Mouse (Mus musculus): ENCODE data around the gene Anks3.

GRCm38 (mm10) chr16:4939412-4939811, 24.6 kb downstream of the Anks3 start:
- TF ChIP-seq CTCF (IDR thresholded peaks at IDR 0.05; ENCODE audit: low read depth) (no peak), EP300 (IDR thresholded peaks at IDR 0.05; ENCODE audit: low read depth) (no peak)
